Mouse (Mus musculus): ENCODE measurements at regions not wholly inside any gene's neighbourhood (a gene's known extent, or its start where the extent isn't known, plus 50 kb on each side); places are given as distances from the start of the nearest gene placed in this dataset.

DNA sequence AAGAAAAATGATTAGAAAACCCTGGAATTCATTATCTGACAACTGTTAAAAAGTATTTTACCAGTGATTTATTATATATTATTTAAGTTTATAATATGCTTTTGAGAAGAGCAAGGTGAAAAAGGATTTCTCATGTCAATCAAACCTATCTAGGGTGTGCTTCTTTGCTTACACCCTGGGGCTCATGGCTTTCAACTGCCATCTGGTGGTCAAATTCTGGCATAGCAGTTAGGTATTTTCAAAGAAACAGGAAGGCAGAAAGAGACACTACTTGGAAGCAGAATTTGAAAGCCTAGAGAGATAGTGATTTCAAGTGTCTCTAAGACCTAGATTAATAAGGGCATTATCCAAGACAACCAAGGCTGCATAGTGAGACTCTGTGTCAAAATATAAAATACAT is 167.8 kb upstream of the Amot start:
- peak; percentile 30 for DNase-seq (ENCODE audit: low spot score)

GRCm38 (mm10) chrX:145651647-145652046 is 146.7 kb upstream of the Amot start:
- no peak for DNase-seq (ENCODE audit: low spot score)

GRCm38 (mm10) chrX:145619649-145620048 is 114.7 kb upstream of the Amot start:
- DNase-seq (ENCODE audit: low spot score) = no peak

DNA sequence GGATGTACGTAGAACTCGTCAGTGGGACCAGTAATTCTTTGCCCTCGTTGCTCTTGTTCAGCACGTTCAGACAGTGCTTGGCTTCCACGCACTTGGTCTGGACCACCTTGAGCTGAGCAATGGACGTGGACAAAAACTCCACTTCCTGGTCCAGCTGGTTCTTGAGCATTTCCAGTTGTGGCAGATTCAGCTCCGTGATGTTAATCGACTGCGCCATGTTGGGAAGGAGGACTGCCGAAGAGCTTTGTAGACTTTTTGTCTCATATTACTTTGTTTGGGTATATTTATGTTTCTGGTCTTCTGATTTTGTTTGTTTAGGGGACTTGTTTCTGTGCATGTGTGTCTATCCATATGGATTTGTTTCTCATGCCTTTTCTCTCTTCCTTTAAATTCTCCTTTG is 97.1 kb upstream of the Amot start:
- no peak for DNase-seq (ENCODE audit: low spot score)

DNA sequence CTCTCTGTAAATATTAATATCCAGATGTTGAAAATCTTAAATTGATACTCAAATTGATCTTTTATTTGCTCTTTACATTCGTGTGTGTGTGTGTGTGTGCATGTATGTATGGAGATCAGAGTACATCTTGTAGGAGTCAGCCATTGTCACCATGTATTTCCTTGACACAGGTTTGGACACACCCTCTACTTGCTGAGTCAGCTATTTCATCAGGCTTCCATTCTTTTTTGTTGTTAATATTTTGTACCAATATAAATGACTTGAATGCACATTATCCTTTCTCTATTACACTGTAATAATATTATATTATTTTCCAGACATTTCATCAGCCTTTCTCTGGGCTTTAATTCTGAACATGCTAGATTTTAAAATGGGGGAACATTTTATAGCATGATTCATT is 85.8 kb upstream of the Amot start:
- DNase-seq (ENCODE audit: low spot score) = no peak

GRCm38 (mm10) chrX:145567528-145567927 is 62.5 kb upstream of the Amot start:
- DNase-seq (ENCODE audit: low spot score) = no peak

GRCm38 (mm10) chrX:145567073-145567472 is 62.1 kb upstream of the Amot start:
- no peak for DNase-seq (ENCODE audit: low spot score)

- no peak for DNase-seq (ENCODE audit: low spot score)
Observed at GRCm38 (mm10) chrX:145558881-145559280, 53.9 kb upstream of the Amot start.
